Mouse (Mus musculus) gastrocnemius, postnatal 4 days (tissue): ENCODE results near the gene Cdc42ep4. TPM values are rescaled to one million over a fixed set of nuclear protein-coding genes. Genes with fewer than 3 reads are reported as not detected.
A peak's percentile ranks its signal among the peaks of the same experiment; 100 is the strongest.

ENCODE experiments used
- DNase-seq, 2 experiments: peaks; one replicate each; pipeline ENCODE4 v3.0.0; 2021 to 2022; ENCODE audit warnings: low spot score in 2 of 2, mixed read lengths in 2 of 2
- total RNA-seq, 2 experiments: library from RNA; stranded (reverse); gene quantifications; 2 replicates each; pipeline ENCODE4 v1.2.3; 2021

Cdc42ep4 gene
- total RNA-seq, 2 experiments from 2014 or later, result 26.3 to 27.5 TPM

DNA sequence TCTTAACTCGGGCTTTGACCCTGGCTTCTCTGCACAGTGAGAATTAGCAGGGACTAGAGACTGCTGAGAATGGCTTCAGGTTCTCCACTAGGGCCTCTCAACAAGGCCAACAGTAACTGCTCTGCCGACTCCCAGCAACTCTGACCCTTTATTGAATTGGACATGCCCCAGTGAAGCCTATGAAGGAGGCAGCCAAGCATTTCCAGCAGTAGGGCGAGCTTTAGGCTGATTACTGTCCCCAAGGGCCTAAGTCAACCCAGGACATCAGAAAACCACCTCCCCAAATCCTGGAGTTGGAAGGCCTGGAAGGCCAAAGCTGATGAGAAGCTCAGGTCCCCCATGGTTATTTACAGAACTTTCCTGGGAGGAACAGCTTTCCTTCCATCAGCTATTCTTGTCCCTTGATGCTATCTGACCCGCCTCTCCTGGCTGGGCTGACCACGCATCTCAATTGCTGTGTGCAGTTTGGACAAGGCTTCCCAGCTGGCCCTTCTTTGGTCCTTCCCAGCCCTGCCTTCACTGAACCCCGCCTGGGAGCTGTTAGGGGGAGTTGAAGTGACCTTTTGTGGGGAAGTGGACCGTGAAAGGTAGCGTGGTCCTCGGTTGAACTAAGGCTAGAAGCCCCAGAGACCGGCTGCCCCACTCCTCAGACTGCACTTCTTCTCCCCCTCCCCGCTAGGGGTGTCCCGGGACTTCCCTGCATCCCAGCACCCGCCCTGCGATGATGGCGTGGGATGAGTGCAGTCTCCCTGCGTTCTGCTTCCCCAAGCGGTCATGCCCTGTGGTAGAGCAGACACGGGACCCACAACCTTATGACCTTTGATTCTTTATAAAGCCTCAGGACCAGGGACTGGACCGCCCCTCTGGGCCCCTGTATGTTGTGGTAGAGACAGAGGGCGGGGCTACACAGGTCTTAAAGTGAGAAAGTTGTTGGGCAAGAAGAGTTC, 27.3 kb upstream of the Cdc42ep4 start:
- peak; percentile 38 to 64 for DNase-seq

DNA sequence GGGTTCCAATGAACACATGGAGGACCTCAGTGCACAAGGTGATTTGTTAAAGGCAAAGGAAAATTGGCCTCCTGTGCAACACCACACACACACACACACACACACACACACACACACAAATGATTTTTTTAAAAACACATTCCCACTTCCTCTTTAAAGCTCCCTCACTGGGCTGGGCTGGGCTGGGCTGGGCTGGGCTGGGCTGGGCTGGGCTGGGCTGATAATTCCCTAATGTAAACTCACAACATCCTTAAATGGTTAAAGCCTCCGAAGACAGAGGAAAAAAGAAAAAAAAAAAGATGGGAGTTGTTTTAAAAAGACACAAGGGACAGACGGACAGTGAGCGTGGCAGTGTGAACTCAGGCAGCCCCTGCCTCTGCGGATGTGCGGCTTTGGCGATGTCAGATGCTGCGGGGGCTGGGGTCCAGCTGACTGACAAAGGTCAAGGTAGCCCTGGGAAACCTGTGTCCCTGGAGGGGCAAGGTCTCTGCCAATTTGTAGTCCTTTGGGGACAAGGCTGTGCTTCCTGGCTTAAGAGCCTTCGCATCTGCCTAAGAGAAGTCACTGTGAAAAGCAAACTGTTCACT, 26.3 kb upstream of the Cdc42ep4 start:
- no peak for DNase-seq

DNA sequence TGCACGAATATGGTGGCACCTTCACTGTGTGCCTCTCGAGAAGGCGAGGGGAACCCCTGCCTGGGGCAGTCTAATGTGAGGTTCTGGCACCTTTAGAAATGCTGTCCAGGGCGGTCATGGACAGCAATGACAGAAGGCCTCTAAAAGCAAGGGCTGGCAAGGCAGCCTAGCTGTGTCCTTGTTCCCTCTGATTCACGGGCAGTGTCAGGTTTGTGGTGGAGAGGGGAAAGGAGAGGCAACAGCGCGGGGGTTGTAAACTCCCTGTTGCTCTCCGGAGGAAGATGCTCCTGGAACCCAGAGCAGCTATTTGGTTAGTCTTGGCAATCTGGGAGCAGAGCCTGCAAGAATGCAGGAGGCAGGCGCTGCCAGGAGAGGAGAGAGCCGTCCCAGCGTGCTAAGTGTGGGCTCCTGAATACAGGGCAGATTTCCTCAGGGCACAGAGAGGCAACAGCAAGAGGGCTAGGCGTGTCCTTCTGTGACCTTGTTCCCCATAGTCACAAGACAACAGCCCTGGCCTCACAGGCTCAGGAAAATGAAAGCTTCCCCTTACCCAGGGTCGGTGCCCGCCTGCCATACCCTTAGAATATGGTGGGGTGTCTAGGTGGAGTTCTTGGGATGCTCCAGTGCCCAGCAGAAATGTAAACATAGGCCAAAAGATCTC, 25.3 kb upstream of the Cdc42ep4 start:
- DNase-seq, result no peak

DNA sequence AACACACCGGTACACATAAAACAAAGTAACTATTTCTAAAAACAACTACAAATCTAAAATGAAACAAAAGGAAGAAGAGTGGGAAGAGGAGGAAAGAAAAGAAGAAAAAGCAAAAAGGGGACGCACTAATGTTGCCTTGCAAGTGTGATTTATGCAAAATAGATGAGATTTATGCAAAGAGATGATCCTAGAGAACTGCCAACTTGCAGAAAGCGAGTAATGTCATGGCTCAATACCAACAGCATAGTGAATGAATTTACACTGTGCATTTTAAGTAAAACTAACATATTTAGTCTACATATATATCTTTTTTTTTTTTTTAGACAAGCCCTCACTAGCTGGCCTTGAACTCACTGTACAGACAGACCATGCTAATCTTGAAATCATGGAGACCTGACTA, 23.1 kb upstream of the Cdc42ep4 start:
- no peak for DNase-seq

DNA sequence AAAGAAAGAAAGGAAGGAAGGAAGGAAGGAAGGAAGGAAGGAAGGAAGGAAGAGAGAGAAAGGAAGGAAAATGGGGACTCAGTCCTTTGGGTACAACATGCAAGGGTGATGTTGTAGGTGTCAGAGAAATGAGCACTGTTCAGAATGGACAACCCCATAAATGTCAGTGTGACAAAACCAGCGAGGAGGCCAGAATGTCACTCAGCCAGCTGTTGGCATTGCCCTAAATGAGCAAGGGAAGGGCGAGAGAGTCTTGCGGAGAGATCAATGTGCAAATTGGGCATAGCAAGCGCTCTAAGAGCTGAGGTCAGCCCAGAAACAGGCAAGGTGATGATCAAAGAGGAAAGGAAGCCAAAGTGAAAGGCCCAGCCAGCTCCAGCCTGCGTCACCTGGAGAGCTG, 21.5 kb upstream of the Cdc42ep4 start:
- DNase-seq, result no peak

DNA sequence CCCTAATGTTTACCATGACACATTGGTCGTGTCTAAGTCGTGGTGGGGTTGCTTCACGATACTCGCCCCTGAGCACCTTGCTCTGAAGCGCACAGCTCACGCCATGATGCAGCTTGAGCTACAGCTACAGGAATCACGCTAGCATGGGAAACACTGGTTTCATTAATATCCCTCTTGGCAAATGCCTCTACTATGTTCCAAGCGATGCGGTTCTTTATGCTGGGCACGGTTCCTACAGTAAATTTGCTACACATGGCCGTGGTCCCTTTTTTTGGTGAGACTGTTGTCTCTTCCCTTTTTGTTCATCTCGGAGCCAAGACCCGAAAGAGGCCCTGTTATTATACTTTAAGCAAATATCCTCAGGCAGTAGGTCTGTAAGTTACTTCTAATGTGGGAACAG, 19.5 kb upstream of the Cdc42ep4 start:
- DNase-seq, result no peak

DNA sequence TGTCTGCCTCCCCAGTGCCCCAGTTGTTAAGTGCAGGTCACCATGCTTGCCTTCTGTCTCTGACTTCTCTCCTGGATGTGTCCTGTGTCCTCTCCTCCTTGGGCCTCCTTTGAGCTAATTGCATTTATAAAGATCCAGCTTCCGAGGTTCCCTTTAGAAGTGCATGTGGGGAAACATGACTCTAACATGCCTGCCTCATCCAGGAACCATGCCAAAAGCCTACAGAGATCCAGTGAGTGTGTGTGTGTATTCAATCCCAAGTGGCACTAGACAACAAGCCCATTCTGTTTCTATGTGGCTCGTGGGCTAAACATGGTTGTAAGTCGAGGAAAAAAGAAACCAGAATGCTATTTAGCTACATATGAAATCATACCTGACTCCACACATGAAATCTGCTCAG, 16.7 kb upstream of the Cdc42ep4 start:
- DNase-seq, result no peak

DNA sequence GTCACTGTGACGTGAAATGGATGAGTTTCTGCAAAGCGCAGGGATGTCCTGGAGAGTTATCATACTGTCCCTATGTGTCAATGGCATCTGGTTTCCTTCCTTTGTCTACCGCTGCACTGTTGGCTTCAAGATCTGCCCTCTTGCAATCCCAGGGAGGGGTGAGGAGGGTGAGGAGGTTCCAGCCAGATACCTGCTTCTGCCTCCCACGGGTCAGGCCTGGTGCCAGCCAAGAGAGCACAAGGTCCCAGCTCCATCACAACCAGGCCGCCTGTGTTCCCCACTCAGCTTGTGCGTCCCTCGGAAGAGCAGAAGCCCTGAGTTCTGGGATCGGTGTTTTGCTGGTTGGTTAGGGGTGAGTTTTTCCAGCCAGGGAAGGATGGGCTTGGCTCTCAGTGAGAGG, 15.6 kb upstream of the Cdc42ep4 start:
- no peak for DNase-seq

DNA sequence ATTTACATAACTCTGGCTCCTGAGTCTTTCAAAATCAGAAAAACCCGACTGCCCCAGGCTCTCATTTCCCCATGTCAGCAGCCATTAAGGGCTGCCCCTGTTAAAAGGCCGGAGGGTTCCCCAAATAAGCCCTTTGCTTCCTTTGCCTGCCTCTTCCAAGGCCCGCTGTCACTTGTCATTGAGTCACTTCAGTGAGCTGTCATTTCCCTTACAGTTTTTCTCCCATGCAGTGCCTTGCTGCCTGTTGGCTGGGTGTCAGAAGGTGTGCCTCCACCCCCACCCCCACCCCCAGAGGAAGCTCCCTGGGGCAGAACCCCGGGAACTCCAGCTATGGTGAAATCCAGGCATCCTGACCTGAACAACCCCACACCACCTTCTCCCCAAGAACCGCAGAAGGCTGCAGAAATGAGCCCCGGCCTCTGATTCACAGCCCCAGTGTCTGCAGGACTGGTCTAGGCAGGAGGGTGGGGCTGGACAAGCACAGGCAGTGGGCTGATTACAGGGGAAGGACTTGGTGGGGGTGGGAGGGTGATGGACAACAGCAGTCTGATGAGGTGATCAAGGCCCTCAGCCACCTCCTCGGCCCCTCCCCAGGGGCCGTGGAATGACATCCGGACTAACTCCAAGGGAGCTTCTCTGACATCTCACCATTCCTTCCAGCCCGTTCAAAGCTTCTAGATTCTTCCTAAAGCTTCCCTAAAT, 14.8 kb upstream of the Cdc42ep4 start:
- DNase-seq, result no peak

DNA sequence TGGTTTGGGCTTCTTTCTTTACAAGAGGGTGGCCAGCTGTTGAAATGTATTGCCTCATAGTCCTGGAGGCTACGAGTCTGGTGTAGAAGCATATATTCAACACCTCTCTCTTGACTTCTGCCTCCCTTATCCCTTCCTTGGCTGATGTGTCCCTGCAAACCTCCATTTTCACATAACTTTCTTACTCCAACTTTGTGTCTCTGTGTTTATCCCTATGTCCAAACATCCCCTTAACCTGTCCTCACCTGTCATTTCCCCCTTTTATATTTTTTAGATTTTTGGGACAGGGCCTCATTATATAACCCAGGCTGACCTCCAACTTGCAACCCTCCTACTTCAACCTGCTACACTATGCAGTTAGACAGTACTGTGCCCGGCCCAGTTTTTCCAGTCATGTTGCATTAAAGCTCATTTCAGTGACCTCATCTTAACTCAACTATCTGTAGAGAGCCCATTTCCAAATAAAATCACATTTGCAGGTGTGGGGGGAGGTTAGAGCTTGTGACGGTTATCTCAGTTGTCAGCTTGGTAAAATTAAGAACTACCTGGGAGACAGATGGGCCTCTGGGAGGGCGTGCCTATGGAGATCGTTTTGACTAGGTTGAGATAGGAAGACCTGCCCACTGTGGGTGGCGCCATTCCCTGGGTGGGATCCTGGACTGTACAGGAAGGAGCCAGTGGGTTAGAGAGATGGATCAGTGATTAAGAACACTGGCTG, 12.6 kb upstream of the Cdc42ep4 start:
- DNase-seq, result no peak

DNA sequence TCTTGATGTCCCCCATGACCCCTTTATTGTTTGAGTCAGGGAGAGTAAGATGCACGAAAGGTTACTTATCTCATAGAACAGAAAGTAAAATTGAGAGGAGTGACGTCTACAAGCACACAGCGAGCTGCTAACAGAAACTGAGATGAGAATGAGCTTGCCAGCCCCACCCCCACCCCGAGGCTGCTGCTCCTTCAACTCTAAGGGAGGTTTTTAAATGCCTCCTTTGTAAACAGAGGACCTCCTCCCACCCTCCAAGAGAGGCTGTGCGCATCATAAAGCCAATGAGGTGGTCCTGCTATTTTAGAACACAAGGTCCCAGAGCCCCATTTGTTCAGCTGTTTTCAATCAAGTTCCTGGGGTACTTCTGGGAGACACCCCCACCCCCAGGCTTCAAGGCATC, 11.8 kb upstream of the Cdc42ep4 start:
- no peak for DNase-seq

DNA sequence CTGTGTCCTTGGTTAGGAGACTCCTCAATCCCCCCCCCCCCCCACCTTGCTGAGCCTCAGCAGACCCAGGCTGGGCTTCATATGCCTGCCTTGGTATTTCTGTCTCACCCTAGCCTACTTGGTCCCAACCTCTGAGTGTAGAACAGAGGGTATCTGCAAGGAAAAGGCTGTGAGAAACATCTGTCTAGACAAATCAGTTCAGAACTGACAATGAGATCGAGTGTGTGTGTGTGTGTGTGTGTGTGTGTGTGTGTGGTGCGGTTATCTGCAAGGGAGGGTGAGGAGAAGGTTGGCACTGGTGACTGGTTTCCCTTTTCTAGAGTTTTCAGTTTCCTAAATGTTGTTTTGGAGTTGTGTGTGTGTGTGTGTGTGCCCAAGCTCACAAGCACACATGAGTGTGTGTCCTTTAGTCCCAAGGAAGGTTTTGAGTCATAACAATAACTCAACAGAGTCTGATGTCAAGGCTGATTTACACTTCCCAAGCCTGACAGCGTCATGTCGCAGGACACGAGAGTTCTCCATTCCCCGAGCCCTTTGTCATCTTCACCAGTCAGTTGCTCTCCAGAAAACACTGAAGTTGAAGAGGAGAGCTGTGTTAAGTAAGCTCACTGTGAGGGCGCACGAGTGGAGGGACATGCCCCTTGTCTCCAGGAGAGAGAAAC, 10.6 kb upstream of the Cdc42ep4 start:
- no peak for DNase-seq

DNA sequence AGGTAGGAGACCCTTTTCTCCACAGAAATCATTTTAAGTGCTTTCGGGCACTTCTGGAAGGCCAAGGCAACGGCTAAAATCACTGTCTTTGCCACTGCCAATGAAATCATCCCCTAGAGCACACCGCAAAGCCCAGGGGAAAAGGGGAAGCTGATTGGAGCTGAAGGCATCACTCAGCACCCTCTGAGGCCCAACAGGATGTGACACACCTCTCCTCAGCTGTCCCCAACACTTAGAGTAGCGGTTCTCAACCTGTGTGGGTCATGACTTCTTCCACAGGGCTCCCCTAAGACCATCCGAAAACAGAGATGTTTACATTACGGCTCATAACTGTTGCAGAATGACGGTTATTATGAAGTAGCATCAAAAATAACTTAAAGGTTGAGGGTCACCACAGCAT, 10.0 kb upstream of the Cdc42ep4 start:
- no peak for DNase-seq

DNA sequence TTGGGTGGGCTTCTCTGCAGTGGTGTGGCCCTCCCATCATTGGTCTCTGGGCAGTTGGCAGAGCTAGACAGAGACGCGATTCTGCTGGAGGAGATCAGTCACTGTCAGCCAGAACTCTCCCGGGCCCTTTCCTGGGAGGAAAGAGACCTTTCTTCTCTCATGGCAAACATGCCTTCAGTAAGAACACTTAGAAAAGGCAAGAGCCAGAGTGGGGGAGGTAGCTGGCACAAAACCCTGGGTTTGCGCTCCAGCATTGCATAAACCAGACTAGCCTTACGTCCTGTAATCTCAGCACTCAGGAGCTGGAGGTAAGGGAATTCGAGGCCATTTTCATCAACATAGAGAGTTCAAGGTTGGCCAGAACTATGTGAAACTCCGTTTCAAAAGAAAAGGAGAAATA, 8.8 kb upstream of the Cdc42ep4 start:
- no peak for DNase-seq

DNA sequence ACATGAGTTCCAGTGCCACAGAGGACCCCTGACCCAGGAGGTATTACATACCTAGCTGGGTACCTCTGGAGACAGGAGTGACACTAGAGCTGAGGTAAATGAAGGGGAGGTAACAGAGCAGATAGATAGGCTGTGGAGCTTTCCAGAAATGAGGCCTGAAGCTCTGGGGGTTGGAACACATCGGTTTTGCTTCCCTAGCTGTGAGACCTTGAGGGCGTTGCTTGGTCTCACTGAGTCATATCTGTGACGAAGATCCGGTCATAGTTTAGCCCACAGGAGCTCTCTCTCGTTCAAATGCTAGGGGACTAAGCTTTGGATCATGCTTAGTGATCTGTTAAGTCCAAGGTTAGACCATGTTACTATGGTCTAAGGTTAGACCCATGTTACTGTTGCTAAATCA, 7.2 kb upstream of the Cdc42ep4 start:
- no peak for DNase-seq

DNA sequence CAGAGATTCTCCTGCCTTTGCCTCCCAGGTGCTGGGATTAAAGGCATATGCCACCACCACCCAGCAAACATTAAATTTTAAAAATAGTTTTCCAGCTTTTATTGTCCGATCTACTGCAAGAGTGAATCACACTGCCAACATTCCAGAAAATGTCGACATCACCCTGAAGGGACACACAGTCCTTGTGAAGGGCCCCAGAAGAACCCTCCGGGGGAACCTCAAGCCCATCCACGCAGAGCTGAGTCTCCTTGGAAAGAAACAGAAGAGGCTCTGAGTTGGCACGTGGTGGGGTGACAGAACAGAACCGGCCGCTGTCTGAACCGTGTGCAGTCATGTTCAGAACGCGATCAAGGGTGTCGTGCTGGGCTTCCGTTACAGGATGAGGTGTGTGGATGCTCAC, 4.9 kb upstream of the Cdc42ep4 start:
- DNase-seq, result no peak

DNA sequence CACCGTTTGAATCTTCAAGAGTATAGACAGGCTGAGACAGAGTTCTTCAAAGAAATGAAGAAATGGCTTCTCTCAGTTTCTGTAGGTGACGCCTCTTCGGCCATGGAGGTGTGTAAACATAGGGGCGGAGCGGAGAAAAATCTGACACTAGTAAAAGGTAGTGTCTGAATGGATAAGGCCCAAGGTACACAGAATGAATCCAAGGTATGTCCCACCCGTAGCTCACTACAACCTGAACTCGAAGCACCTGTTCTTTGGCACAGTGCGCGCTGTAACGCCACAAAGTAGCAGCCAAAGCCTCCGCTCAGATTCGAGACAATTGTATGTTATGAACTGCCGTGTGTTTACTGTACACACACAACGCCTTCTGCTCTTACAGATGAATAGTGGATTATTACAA, 4.2 kb upstream of the Cdc42ep4 start:
- DNase-seq, result no peak

DNA sequence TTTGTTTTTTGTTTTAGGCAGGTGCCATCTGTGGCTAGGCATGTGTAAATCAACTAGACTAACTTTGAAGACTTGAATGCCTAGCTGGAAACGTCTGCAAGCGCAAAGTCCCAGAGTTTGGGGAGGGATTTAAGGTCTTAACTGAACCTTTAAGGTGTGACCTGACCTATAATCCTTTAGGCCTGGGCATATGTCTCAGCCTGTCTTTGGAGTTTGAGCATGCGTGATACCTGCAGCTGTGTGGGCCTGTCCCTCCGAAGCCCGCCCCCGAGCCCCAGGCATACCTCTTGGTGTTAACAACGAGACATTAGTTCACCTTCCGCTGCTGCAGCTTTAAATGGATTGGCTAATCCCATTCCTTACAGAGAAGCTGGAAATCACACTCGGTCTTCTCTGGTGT, 3.2 kb upstream of the Cdc42ep4 start:
- DNase-seq, result no peak

DNA sequence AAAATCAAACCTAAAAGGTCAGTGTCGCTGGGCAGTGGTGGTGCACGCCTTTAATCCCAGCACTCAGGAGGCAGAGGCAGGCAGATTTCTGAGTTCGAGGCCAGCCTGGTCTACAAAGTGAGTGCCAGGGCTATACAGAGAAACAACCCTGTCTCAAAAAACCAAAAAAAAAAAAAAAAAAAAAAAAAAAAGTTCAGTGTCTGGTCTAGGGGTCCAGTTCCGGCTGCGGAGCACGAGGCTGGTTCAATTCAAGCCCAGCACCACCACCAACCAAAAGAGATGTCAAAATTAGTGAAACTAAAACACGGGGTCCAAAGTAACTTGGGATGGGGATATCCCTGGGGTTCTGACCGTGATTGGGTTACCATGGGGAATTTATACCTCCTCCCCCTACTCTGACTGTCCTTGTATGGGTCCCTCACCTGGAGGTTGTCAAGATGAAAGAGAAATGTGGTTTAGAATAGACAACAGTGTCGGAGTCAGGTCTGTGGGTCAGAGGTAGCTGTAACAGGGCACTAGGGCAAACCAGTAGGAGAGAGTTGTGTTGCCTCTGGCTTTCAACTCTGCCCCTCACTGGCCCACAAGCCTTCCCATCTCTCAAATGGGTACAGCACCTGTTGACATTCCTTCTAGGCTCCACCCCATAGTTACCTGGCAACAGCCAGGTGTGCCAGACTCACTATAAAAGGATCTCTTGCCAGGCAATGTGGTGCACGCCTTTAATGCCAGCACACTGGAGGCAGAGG, 1.2 kb upstream of the Cdc42ep4 start:
- no peak for DNase-seq

DNA sequence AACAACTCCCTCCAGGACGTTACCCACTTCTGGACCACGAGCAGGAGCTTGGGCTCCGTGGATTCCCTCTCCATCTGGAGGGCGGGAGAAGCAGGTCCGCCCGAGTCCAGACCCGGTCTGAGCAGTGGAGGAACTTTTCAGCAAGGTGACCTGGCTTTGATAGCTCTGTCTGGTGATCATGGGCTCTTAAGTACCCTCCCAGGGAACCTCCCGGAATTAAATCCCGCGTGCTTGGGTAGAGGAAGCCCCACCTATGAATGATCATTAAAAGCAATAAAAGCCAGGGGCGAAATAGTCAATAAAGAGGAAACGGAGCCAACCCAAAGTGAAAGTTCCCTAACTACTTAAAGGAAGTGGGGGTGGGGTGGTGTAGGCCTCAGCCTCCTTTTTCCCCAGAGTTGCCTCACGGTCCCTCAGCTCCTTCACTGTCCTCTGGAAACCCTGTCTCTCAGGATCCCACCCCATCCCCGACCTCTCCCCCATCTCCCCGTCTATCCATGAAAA, 529 bp upstream of the Cdc42ep4 start:
- DNase-seq, result no peak
